Mouse (Mus musculus): ENCODE measurements around the gene Acot1. TPM values are rescaled to one million over a fixed set of nuclear protein-coding genes. Genes with fewer than 3 reads are reported as not detected.
"Not testable (repeated sequence)": the region's sequence is repeated elsewhere in the genome, so short reads cannot be mapped to it uniquely, and the experiment has no call there.

The Acot1 gene
- polyA plus RNA-seq, 1 experiment from 2014 or later = 89.4 TPM

DNA sequence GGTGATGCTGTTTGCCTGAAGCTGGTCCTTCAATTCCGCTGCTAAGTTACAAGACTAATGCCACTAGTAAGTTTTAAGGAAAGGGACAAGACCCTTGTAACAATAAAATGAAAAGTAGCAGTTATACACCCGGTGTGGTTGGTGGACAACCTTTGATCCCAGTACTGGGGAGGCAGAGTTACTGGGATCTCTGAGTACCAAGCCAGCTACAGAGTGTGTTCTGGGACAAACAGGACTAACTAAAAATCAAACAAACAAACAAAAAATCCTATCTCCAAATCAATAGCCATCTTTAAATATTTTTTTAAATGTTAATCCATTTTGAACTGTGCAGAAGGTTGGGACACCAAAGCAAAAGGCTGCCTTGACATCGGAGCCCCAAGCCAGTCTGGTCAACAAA, 911 bp downstream of the Acot1 start:
- no peak overlapping the region for H3K4me2 ChIP-seq (ENCODE audit: low read length)
- H3K36me3 ChIP-seq (ENCODE audit: control insufficient read depth, insufficient read depth, low read length) = no peaks in the 10 kb centered on the region
- WGBS = 71% methylated on average over 3 of the region's 3 CpGs
- peak overlapping the region; percentile 43; the same call in 1 of the 2 replicates for H3K27ac ChIP-seq (ENCODE audit: low read length)
- no peak overlapping the region for H3K9ac ChIP-seq (ENCODE audit: low read depth, low read length)
- ATAC-seq = no peak
- H3K4me1 ChIP-seq (ENCODE audit: control insufficient read depth, insufficient read depth, low read length) = peaks cover 22% of the 10 kb centered on the region
- no peaks in the 10 kb centered on the region for H3K9me3 ChIP-seq (replicated peaks; ENCODE audit: control insufficient read depth, low read length, poor library complexity, severe bottlenecking)
- no peaks in the 10 kb centered on the region for H3K27me3 ChIP-seq (ENCODE audit: control insufficient read depth, insufficient read depth, low read depth, low read length)
- peak overlapping the region; percentile 45 for H3K4me3 ChIP-seq (ENCODE audit: low read depth, low read length)

DNA sequence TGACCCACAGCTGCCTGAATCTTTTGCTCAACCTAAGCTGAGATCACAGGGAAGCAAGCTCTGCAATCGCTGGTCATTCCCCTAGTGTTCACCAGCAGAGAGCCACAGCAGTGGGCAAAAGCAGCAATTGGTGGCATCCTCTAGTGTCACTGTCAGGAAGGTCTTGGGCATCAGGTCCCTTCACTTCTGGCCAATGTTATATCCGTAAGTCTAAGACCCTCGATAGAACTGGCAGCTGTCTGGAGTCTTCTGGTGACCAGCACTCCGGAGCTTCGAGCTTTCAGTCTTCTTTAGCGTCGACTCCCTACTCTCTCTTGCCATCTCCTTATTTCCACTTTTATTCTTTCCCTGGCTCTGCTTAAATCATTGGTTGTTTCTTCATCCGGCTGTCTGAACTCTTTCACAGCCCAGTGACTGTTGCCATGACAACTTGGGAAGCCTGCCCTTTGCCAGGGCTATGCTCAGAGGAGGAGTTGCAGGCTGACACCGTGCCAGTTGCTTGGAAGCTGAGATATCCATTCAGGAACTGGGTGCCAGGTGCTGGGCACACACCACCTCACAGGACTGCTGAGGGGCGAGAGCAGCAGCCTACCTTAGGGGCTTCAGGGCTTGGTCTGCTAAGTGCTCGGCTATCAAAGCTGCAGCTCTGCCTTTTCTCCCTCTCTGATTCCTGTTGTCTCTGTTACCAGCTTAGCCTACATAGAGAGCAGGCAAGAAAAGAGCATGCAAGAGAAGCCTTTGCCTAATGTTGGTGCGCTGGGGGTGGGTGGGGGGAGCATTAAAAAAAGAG, 2.2 kb downstream of the Acot1 start:
- peak overlapping the region; percentile 48 for H3K9ac ChIP-seq (ENCODE audit: low read depth, low read length)
- H3K9me3 ChIP-seq (replicated peaks; ENCODE audit: control insufficient read depth, low read length, poor library complexity, severe bottlenecking) = no peaks in the 10 kb centered on the region
- H3K36me3 ChIP-seq (ENCODE audit: control insufficient read depth, insufficient read depth, low read length) = no peaks in the 10 kb centered on the region
- peak overlapping the region; percentile 46 for H3K4me2 ChIP-seq (ENCODE audit: low read length)
- peaks cover 22% of the 10 kb centered on the region for H3K4me1 ChIP-seq (ENCODE audit: control insufficient read depth, insufficient read depth, low read length)
- peak; percentile 83 for ATAC-seq
- no peaks in the 10 kb centered on the region for H3K27me3 ChIP-seq (ENCODE audit: control insufficient read depth, insufficient read depth, low read depth, low read length)
- peak overlapping the region; percentile 45 for H3K4me3 ChIP-seq (ENCODE audit: low read depth, low read length)
- peak overlapping the region; percentile 78 for H3K27ac ChIP-seq (ENCODE audit: low read length)
- 13% methylated on average over 12 of the region's 12 CpGs for WGBS

- no peaks in the 10 kb centered on the region for H3K36me3 ChIP-seq (ENCODE audit: control insufficient read depth, insufficient read depth, low read length)
- H3K4me3 ChIP-seq (ENCODE audit: low read depth, low read length) = no peak overlapping the region
- ATAC-seq = no peak
- peaks cover 22% of the 10 kb centered on the region for H3K4me1 ChIP-seq (ENCODE audit: control insufficient read depth, insufficient read depth, low read length)
- H3K27ac ChIP-seq (ENCODE audit: low read length) = no peak overlapping the region
- no peak overlapping the region for H3K9ac ChIP-seq (ENCODE audit: low read depth, low read length)
- H3K9me3 ChIP-seq (replicated peaks; ENCODE audit: control insufficient read depth, low read length, poor library complexity, severe bottlenecking) = no peaks in the 10 kb centered on the region
- WGBS = 44% methylated on average over 6 of the region's 6 CpGs
- no peaks in the 10 kb centered on the region for H3K27me3 ChIP-seq (ENCODE audit: control insufficient read depth, insufficient read depth, low read depth, low read length)
- H3K4me2 ChIP-seq (ENCODE audit: low read length) = peak overlapping the region; percentile 46
Measured at GRCm38 (mm10) chr12:84013130-84013529, 3.8 kb downstream of the Acot1 start.

GRCm38 (mm10) chr12:84013701-84014100, 4.4 kb downstream of the Acot1 start:
- no peak for ATAC-seq

DNA sequence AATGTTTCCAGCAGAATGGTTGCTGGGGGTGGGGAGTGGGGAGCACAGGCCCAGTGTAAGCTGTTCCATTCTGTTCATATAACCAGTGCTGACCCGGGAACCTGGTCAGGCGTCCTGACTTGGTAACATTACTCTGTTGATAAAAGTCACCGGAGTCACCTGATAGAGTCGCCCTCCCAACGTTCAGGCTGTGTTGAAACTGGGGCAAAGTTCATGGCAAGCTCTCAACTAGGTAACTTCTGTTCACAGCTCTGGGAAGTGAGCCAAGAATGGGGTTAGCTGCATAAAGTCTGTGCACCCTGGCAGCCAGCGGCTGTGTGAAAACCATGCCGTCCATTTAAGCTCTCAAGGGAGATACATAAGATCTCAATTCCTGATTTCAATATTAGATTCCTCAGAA, 11.2 kb downstream of the Acot1 start:
- not testable (repeated sequence) for H3K4me1 ChIP-seq (ENCODE audit: control insufficient read depth, insufficient read depth, low read length); H3K27ac ChIP-seq (ENCODE audit: low read length); H3K4me2 ChIP-seq (ENCODE audit: low read length); H3K27me3 ChIP-seq (ENCODE audit: control insufficient read depth, insufficient read depth, low read depth, low read length); ATAC-seq; H3K4me3 ChIP-seq (ENCODE audit: low read depth, low read length); H3K36me3 ChIP-seq (ENCODE audit: control insufficient read depth, insufficient read depth, low read length); H3K9ac ChIP-seq (ENCODE audit: low read depth, low read length); H3K9me3 ChIP-seq (replicated peaks; ENCODE audit: control insufficient read depth, low read length, poor library complexity, severe bottlenecking)
- WGBS = 52% methylated on average over 7 of the region's 7 CpGs

More at GRCm38 (mm10) chr12:84013701-84014100, 4.4 kb downstream of the Acot1 start:
- Histone ChIP-seq H3K36me3 (ENCODE audit: control insufficient read depth, insufficient read depth, low read length) (no peaks in the 10 kb centered on the region), H3K9ac (ENCODE audit: low read depth, low read length) (no peak overlapping the region), H3K27ac (ENCODE audit: low read length) (no peak overlapping the region), H3K4me3 (ENCODE audit: low read depth, low read length) (no peak overlapping the region), H3K9me3 (replicated peaks; ENCODE audit: control insufficient read depth, low read length, poor library complexity, severe bottlenecking) (no peaks in the 10 kb centered on the region), H3K4me1 (ENCODE audit: control insufficient read depth, insufficient read depth, low read length) (peaks cover 22% of the 10 kb centered on the region), H3K27me3 (ENCODE audit: control insufficient read depth, insufficient read depth, low read depth, low read length) (no peaks in the 10 kb centered on the region), H3K4me2 (ENCODE audit: low read length) (no peak overlapping the region)
- 93% methylated on average over 7 of the region's 7 CpGs for WGBS

DNA sequence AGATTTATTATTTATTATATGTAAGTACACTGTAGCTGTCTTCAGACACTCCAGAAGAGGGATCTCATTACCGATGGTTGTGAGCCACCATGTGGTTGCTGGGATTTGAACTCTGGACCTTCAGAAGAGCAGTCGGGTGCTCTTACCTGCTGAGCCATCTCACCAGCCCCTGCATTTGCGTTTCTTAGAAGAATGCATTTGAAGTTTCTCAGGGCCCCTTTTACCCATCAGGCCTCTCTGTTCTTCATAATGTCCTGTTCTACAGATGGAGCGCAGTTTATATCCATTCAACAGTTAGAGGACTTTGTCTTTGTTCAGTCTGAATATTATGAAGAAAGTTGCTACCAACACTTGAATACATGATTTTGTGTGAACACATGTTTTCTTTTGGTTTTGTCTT, 13.0 kb downstream of the Acot1 start:
- H3K27ac ChIP-seq (ENCODE audit: low read length); H3K36me3 ChIP-seq (ENCODE audit: control insufficient read depth, insufficient read depth, low read length); ATAC-seq; H3K4me1 ChIP-seq (ENCODE audit: control insufficient read depth, insufficient read depth, low read length); H3K4me3 ChIP-seq (ENCODE audit: low read depth, low read length); H3K4me2 ChIP-seq (ENCODE audit: low read length); H3K9me3 ChIP-seq (replicated peaks; ENCODE audit: control insufficient read depth, low read length, poor library complexity, severe bottlenecking); H3K27me3 ChIP-seq (ENCODE audit: control insufficient read depth, insufficient read depth, low read depth, low read length); H3K9ac ChIP-seq (ENCODE audit: low read depth, low read length): not testable (repeated sequence)
- WGBS = 96% methylated on average over 4 of the region's 4 CpGs

- Histone ChIP-seq H3K9me3 (replicated peaks; ENCODE audit: control insufficient read depth, low read length, poor library complexity, severe bottlenecking) (no peaks in the 10 kb centered on the region), H3K4me1 (ENCODE audit: control insufficient read depth, insufficient read depth, low read length) (no peaks in the 10 kb centered on the region), H3K36me3 (ENCODE audit: control insufficient read depth, insufficient read depth, low read length) (no peaks in the 10 kb centered on the region), H3K9ac (ENCODE audit: low read depth, low read length) (no peak overlapping the region), H3K4me2 (ENCODE audit: low read length) (no peak overlapping the region), H3K4me3 (ENCODE audit: low read depth, low read length) (no peak overlapping the region), H3K27me3 (ENCODE audit: control insufficient read depth, insufficient read depth, low read depth, low read length) (no peaks in the 10 kb centered on the region), H3K27ac (ENCODE audit: low read length) (no peak overlapping the region)
- no peak for ATAC-seq
- WGBS = 86% methylated on average over 9 of the region's 9 CpGs
Measured at GRCm38 (mm10) chr12:84023052-84023745, 13.9 kb downstream of the Acot1 start.

- Histone ChIP-seq H3K9me3 (replicated peaks; ENCODE audit: control insufficient read depth, low read length, poor library complexity, severe bottlenecking) (no peaks in the 10 kb centered on the region), H3K9ac (ENCODE audit: low read depth, low read length) (no peak overlapping the region), H3K27ac (ENCODE audit: low read length) (no peak overlapping the region), H3K36me3 (ENCODE audit: control insufficient read depth, insufficient read depth, low read length) (no peaks in the 10 kb centered on the region), H3K27me3 (ENCODE audit: control insufficient read depth, insufficient read depth, low read depth, low read length) (no peaks in the 10 kb centered on the region), H3K4me3 (ENCODE audit: low read depth, low read length) (no peak overlapping the region), H3K4me1 (ENCODE audit: control insufficient read depth, insufficient read depth, low read length) (no peaks in the 10 kb centered on the region), H3K4me2 (ENCODE audit: low read length) (no peak overlapping the region)
- 81% methylated on average over 7 of the region's 7 CpGs for WGBS
- no peak for ATAC-seq
Measured at GRCm38 (mm10) chr12:84025888-84026287, 16.6 kb downstream of the Acot1 start.

DNA sequence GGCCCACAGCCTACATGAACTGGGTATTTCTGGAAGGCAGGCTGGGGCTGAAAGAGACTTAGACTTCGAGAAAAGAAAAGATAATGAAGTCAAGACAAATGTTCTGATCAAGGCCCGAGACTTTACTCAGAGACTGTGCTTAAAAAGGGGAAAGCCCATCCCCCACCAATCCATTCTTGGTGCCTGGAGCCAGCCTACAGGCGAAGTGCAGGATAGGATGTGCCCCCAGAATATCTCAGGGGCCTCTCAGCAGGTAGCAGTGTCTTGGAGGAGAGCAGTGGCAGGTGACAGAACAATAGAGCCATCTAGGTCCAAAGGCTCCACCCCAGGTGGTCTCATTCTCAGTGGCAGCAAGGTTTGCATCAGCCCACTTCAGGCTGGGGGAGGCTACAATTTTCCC, 19.0 kb downstream of the Acot1 start:
- not testable (repeated sequence) for H3K9me3 ChIP-seq (replicated peaks; ENCODE audit: control insufficient read depth, low read length, poor library complexity, severe bottlenecking); H3K4me3 ChIP-seq (ENCODE audit: low read depth, low read length); H3K9ac ChIP-seq (ENCODE audit: low read depth, low read length); ATAC-seq; H3K27ac ChIP-seq (ENCODE audit: low read length); H3K4me1 ChIP-seq (ENCODE audit: control insufficient read depth, insufficient read depth, low read length); H3K36me3 ChIP-seq (ENCODE audit: control insufficient read depth, insufficient read depth, low read length); H3K27me3 ChIP-seq (ENCODE audit: control insufficient read depth, insufficient read depth, low read depth, low read length); H3K4me2 ChIP-seq (ENCODE audit: low read length)
- WGBS = 28% methylated on average over 3 of the region's 3 CpGs
